Comparison of ENCODE assay signal across 8 mouse cellular contexts in genomic region chr19:45363933-45364391, GRCm38 (mm10). TPM values are rescaled to one million over a fixed set of nuclear protein-coding genes. Genes with fewer than 3 reads are reported as not detected.
DNase-seq lines count a peak whose midpoint lies in the region; ATAC-seq and TF ChIP-seq lines count a peak whose summit lies in the region.

No protein-coding gene starts in this region.

- no peaks in the 10 kb centered on the region for H3K36me3 ChIP-seq in kidney, adult 2 months (ENCODE audit: control insufficient read depth, insufficient read depth, low read length)
- no peaks in the 10 kb centered on the region for H3K36me3 ChIP-seq in ES-Bruce4 (ENCODE audit: control insufficient read depth, insufficient read depth, low read length, poor library complexity, severe bottlenecking)
- H3K36me3 ChIP-seq in embryonic facial prominence, embryonic 12.5 days = peaks cover 4% of the 10 kb centered on the region; the same call in 1 of the 2 replicates
- no peaks in the 10 kb centered on the region for H3K36me3 ChIP-seq in limb, embryonic 11.5 days (ENCODE audit: control insufficient read depth, insufficient read depth, low read length)

- no peak for TF ChIP-seq EP300 in ES-Bruce4 (IDR thresholded peaks at IDR 0.05; ENCODE audit: insufficient read depth, low read depth, low read length)

- peak overlapping the region; percentile 64 for H3K4me2 ChIP-seq in embryonic facial prominence, embryonic 12.5 days (replicated peaks)
- H3K4me2 ChIP-seq in limb, embryonic 11.5 days (ENCODE audit: low read depth, severe bottlenecking) = peak overlapping the region; percentile 68

- no peak for TF ChIP-seq CTCF in kidney, adult 2 months (conservative IDR thresholded peaks at IDR 0.05; ENCODE audit: insufficient read depth, insufficient read length, low read depth, low read length)
- TF ChIP-seq CTCF in ES-Bruce4 (IDR thresholded peaks at IDR 0.05; ENCODE audit: low read depth, low read length) = no peak
- no peak for TF ChIP-seq CTCF in olfactory bulb, adult 2 months (IDR thresholded peaks at IDR 0.05; ENCODE audit: insufficient read depth, low read depth, low read length)

- DNase-seq in kidney, adult 2 months = no peak
- DNase-seq in kidney, postnatal 36 days = no peak
- DNase-seq in limb, embryonic 11.5 days (ENCODE audit: low spot score) = no peak
- no peak for DNase-seq in frontal cortex, adult 2 months (ENCODE audit: extremely low spot score in 1 of 2, low spot score in 1 of 2)
- no peak for DNase-seq in layer of hippocampus, postnatal 36 days

- H3K9ac ChIP-seq in ES-Bruce4 (ENCODE audit: low read depth, poor library complexity, severe bottlenecking) = peak overlapping the region; percentile 72
- peak overlapping the region; percentile 79 for H3K9ac ChIP-seq in embryonic facial prominence, embryonic 12.5 days
- H3K9ac ChIP-seq in limb, embryonic 11.5 days (ENCODE audit: low read length) = peak overlapping the region; percentile 63

- H3K9me3 ChIP-seq in ES-Bruce4 (replicated peaks; ENCODE audit: control insufficient read depth, insufficient read depth, low read length, poor library complexity, severe bottlenecking) = no peaks in the 10 kb centered on the region
- no peaks in the 10 kb centered on the region for H3K9me3 ChIP-seq in embryonic facial prominence, embryonic 12.5 days
- no peaks in the 10 kb centered on the region for H3K9me3 ChIP-seq in limb, embryonic 11.5 days (ENCODE audit: control insufficient read depth, low read length)

- H3K27ac ChIP-seq in kidney, adult 2 months (ENCODE audit: insufficient read depth, low read depth, low read length) = peak overlapping the region; percentile 19; the same call in 1 of the 2 replicates
- H3K27ac ChIP-seq in ES-Bruce4 (ENCODE audit: insufficient read depth, low read length) = no peak overlapping the region
- peak overlapping the region; percentile 95 for H3K27ac ChIP-seq in embryonic facial prominence, embryonic 12.5 days
- H3K27ac ChIP-seq in limb, embryonic 11.5 days (replicated peaks; ENCODE audit: low read depth, low read length) = peak overlapping the region; percentile 48; the same call in 1 of the 2 replicates
- H3K27ac ChIP-seq in olfactory bulb, adult 2 months (ENCODE audit: insufficient read depth, low read depth, low read length) = peak overlapping the region; percentile 71

- no peak for TF ChIP-seq POLR2A in kidney, adult 2 months (IDR thresholded peaks at IDR 0.05; ENCODE audit: low read depth, low read length)
- TF ChIP-seq POLR2A in ES-Bruce4 (IDR thresholded peaks at IDR 0.05; ENCODE audit: insufficient read depth, low read length) = no peak
- 0 out of 2 replicates have a peak, but pooled peaks have one; percentile 1 for TF ChIP-seq POLR2A in olfactory bulb, adult 2 months (IDR thresholded peaks at IDR 0.05; ENCODE audit: insufficient read depth, low read depth, low read length)

- no peaks in the 10 kb centered on the region for H3K27me3 ChIP-seq in kidney, adult 2 months (replicated peaks; ENCODE audit: control insufficient read depth, insufficient read depth, low read length)
- H3K27me3 ChIP-seq in ES-Bruce4 (ENCODE audit: control insufficient read depth, insufficient read depth, low read length, poor library complexity, severe bottlenecking) = no peaks in the 10 kb centered on the region
- H3K27me3 ChIP-seq in embryonic facial prominence, embryonic 12.5 days = no peaks in the 10 kb centered on the region
- no peaks in the 10 kb centered on the region for H3K27me3 ChIP-seq in limb, embryonic 11.5 days (ENCODE audit: control insufficient read depth, insufficient read depth, low read length)

- peak overlapping the region; percentile 90 for H3K4me3 ChIP-seq in kidney, adult 2 months (ENCODE audit: insufficient read depth, low read depth, low read length)
- H3K4me3 ChIP-seq in ES-Bruce4 (ENCODE audit: low read depth, low read length) = peak overlapping the region; percentile 74
- peak overlapping the region; percentile 79 for H3K4me3 ChIP-seq in embryonic facial prominence, embryonic 12.5 days
- peak overlapping the region; percentile 81 for H3K4me3 ChIP-seq in limb, embryonic 11.5 days (ENCODE audit: low read depth, low read length)
- peak overlapping the region; percentile 88 for H3K4me3 ChIP-seq in olfactory bulb, adult 2 months (ENCODE audit: insufficient read depth, low read depth, low read length)

- 1% methylated on average over 20 of the region's 20 CpGs for WGBS in kidney, adult 2 months
- 1% methylated on average over 20 of the region's 20 CpGs for WGBS in embryonic facial prominence, embryonic 12.5 days
- WGBS in limb, embryonic 11.5 days = under 1% methylated on average over 20 of the region's 20 CpGs
- under 1% methylated on average over 20 of the region's 20 CpGs for WGBS in olfactory bulb, adult 2 months

- peaks cover 4% of the 10 kb centered on the region; the same call in 1 of the 2 replicates for H3K4me1 ChIP-seq in kidney, adult 2 months (ENCODE audit: control insufficient read depth, insufficient read depth, low read length)
- no peaks in the 10 kb centered on the region for H3K4me1 ChIP-seq in ES-Bruce4 (ENCODE audit: control insufficient read depth, insufficient read depth, low read length)
- peaks cover 6% of the 10 kb centered on the region for H3K4me1 ChIP-seq in embryonic facial prominence, embryonic 12.5 days
- peaks cover 7% of the 10 kb centered on the region; the same call in 1 of the 2 replicates for H3K4me1 ChIP-seq in limb, embryonic 11.5 days (ENCODE audit: control insufficient read depth, insufficient read depth, low read length)
- no peaks in the 10 kb centered on the region for H3K4me1 ChIP-seq in olfactory bulb, adult 2 months (ENCODE audit: control insufficient read depth, insufficient read depth, low read length)

- peak; percentile 70 for ATAC-seq in embryonic facial prominence, embryonic 12.5 days (ENCODE audit: insufficient number of reproducible peaks, insufficient read depth, low FRiP score, low TSS enrichment)
- ATAC-seq in limb, embryonic 11.5 days (ENCODE audit: insufficient number of reproducible peaks, low FRiP score, low TSS enrichment, low read depth) = peak; percentile 88

RNA-seq across cellular contexts. Expression of gene Btrc, which starts 0.4 kb away (rescaled TPM):
- polyA plus RNA-seq in kidney, adult 2 months (2012; rRNA removed) = 18.3 and 23.4 TPM in 2 replicates
- 38.9 and 39.1 TPM in 2 replicates for polyA plus RNA-seq in ES-Bruce4 (2011; ENCODE audit: insufficient read depth, insufficient read length, low read depth, missing spikeins)
- 57.3 and 59.4 TPM in 2 replicates for polyA plus RNA-seq in embryonic facial prominence, embryonic 12.5 days (2016; fragmentation: Nextera tagmentation; extraction: Ambion mirVana)
- polyA plus RNA-seq in limb, embryonic 11.5 days (2014; fragmentation: Nextera tagmentation; extraction: Ambion mirVana) = 52.4 and 56.1 TPM in 2 replicates
- polyA plus RNA-seq in olfactory bulb, adult 2 months (2012; ENCODE audit: insufficient read depth, insufficient read length, low replicate concordance, missing spikeins) = not detected in 2 replicates
- polyA plus RNA-seq in frontal cortex, adult 2 months (2012; rRNA removed) = 68.3 and 71.7 TPM in 2 replicates
- total RNA-seq in layer of hippocampus, postnatal 36 days (2021) = 10 to 100 TPM; 90.8 to 98.2 TPM
